Mouse (Mus musculus) left cerebral cortex, postnatal 4 days (tissue): ENCODE measurements around the gene Vmn1r179. TPM values are rescaled to one million over a fixed set of nuclear protein-coding genes. Genes with fewer than 3 reads are reported as not detected.
"Not testable (repeated sequence)": the region's sequence is repeated elsewhere in the genome, so short reads cannot be mapped to it uniquely, and the experiment has no call there.

Experiments
- DNase-seq: peaks from one replicate; pipeline ENCODE4 v3.0.0-alpha.2; 2022
- intact Hi-C: fragments of 180-260 bp; cut with DNase I; formaldehyde crosslinking; loops from one replicate; pipeline ENCODE4 v1.15.1; 2025
- total RNA-seq, 2 experiments: library from RNA; stranded (reverse); gene quantifications; 2 replicates each; pipeline ENCODE4 v1.2.3; 2021

The Vmn1r179 gene
- not detected for total RNA-seq

DNA sequence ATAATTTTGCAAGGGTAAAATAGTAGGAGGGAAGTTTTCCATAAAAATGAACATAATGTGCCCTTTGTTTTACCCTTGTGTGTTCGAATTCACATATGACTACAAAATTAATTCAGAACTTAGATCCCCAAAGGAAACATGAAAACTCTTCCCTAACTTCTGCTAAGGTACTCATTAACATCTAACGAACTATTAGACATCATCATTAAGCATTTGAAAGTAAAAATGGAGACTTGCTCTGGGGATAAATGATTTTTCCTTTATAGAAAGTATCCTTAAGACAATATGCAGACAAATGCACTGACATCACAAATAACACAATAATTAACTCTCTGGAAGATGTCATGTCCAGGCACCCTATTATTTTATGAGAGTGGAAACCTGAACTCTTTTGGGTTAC is at the start of gene Vmn1r179:
Gene Vmn1r179 (plus strand): TSS at position 301 of the 400 bp plus-strand sequence.
- DNase-seq, result no peak
- intact Hi-C loops, result no loop called here

DNA sequence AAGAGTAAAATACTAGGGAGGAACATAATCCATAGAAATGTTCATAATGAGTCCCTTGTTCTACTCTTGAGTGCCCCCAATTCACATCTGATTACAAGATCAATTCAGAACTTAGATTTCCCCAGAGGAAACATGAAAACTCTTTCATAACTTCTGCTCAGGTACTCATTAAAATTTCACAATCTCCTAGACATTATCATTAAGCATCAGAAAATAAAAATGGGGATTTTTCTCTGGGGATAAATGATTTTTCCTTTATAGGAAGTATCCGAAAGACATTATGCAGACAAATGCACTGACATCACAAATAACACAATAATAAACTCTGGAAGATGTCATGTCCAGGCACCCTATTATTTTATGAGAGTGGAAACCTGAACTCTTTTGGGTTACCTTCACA is 35.1 kb upstream of the Vmn1r179 start, which contains the start of gene Vmn1r178:
Gene Vmn1r178 (plus strand): TSS at position 301 of the 400 bp plus-strand sequence.
- no peak for DNase-seq
- intact Hi-C loops, result no loop called here

DNA sequence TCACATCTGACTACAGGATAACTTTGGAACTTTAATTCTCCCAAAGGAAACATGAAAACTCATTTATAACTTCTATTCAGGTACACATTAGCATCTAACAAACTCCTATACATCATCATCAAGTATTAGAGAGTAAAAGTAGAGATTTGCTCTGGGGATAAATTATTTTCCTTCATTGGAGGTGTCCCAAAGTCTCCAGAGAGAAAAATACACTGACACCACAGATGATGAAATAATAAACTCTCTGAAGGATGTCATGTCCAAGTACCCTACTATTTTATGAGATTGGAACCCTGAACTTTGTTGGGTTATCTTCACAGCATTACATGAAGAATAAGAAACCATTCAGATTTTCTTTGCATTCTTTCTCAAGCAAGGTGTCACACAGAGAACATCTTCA is 23.6 kb downstream of the Vmn1r179 start, which contains the start of gene Vmn1r180:
Gene Vmn1r180 (plus strand): TSS at position 301 of the 400 bp plus-strand sequence.
- intact Hi-C loops, result no loop called here
- DNase-seq, result no peak

DNA sequence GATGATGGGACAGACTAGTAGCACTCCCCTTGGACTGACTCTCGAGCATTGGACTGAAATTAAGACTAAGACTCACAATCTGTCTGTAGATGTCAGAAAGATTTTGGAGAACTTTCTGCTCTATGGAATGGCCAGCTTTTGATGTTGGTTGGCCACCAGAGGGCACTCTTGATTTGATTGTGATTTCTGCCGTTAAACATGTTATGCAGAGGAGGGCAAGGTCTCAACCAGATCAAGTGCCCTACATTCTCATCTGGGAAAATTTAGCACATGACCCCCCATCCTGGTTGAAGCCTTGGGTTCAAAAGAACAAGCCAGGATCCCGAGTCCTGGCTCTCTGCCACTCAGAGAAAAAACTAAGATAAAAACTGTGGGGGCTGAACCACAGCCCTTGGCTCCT is 41.3 kb downstream of the Vmn1r179 start:
- peak; percentile 3 for DNase-seq
- intact Hi-C loops, result loop anchor here (10.0 kb wide), 1 partner anchor 317 kb away; no protein-coding TSS in a partner anchor

DNA sequence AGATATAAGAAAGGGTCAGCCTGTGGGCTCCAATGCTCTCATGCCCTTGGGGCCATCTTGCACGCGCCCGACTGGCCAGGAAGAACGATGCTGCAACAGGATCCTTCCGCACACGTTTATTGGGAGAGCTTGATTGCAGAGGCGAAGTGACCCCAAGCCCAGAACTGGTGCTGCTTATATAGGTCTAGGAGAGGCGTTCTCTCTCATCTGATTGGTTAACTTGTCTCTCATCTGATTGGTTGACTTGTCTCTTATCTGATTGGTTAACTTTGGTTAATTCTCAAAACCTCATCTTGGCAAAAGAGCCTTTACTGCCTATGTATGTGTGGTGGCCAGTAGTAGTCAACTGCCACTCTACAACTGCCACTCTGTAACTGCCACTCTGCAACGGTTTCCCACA is 47.5 kb downstream of the Vmn1r179 start, which contains the start of gene Vmn1r181:
Gene Vmn1r181 (plus strand): TSS at position 301 of the 400 bp plus-strand sequence.
- intact Hi-C loops, DNase-seq: not testable (repeated sequence)

Other genes starting within 250 kb of the Vmn1r179 start
- not detected for gene Vmn1r173, start 226.3 kb upstream of the Vmn1r179 start, total RNA-seq
- gene Vmn1r174, start 174.7 kb upstream of the Vmn1r179 start, total RNA-seq, result not detected
- not detected for gene Vmn1r175, start 116.3 kb upstream of the Vmn1r179 start, total RNA-seq
- gene Vmn1r176, start 89.6 kb upstream of the Vmn1r179 start, total RNA-seq, result not detected
- gene Vmn1r177, start 60.5 kb upstream of the Vmn1r179 start, total RNA-seq, result not detected
- gene Vmn1r178, start 35.0 kb upstream of the Vmn1r179 start, total RNA-seq, result not detected
- not detected for gene Vmn1r180, start 23.7 kb downstream of the Vmn1r179 start, total RNA-seq
- not detected for gene Vmn1r181, start 47.6 kb downstream of the Vmn1r179 start, total RNA-seq
- not detected for gene V1rd19, start 74.7 kb downstream of the Vmn1r179 start, total RNA-seq
- gene Vmn1r183, start 126.3 kb downstream of the Vmn1r179 start, total RNA-seq, result not detected
- gene Zfp180, start 154.9 kb downstream of the Vmn1r179 start, total RNA-seq, result 10 to 100 TPM; 32.1 to 33.3 TPM
- 1 to 10 TPM; 6.6 to 8.1 TPM for gene Zfp112, start 185.3 kb downstream of the Vmn1r179 start, total RNA-seq
- gene Zfp235, start 207.2 kb downstream of the Vmn1r179 start, total RNA-seq, result 10 to 100 TPM; 20.4 to 20.7 TPM
- gene Zfp114, start 248.1 kb downstream of the Vmn1r179 start, total RNA-seq, result 1 to 10 TPM; 5.2 to 6.2 TPM